Mouse (Mus musculus) cortical plate, adult 2 months (tissue): ENCODE data around the gene Gna11.

Experiments used
- CTCF ChIP-seq: fragments of 200-500 bp; IDR thresholded peaks from 2 replicates; pipeline ENCODE4 v1.5.1; 2011; ENCODE audit warnings: mild to moderate bottlenecking, control low read depth, low read length; ENCODE audit not compliant: insufficient read depth; ENCODE audit errors: extremely low read depth
- POLR2A ChIP-seq: fragments of 200-500 bp; IDR thresholded peaks from 2 replicates; pipeline ENCODE4 v1.6.1; 2011; ENCODE audit warnings: mild to moderate bottlenecking, low read length, control low read depth; ENCODE audit not compliant: insufficient read depth; ENCODE audit errors: extremely low read depth

- TF ChIP-seq POLR2A (no peak), CTCF (peak; percentile 36)
Measured at GRCm38 (mm10) chr10:81536734-81537133, 8.3 kb downstream of the Gna11 start.
